Mouse (Mus musculus) heart, adult 11 months (tissue): ENCODE measurements around the gene Cfhr2.

Experiments used
- DNase-seq: peaks from one replicate; pipeline ENCODE4 v3.0.0; 2022

The Cfhr2 gene

DNA sequence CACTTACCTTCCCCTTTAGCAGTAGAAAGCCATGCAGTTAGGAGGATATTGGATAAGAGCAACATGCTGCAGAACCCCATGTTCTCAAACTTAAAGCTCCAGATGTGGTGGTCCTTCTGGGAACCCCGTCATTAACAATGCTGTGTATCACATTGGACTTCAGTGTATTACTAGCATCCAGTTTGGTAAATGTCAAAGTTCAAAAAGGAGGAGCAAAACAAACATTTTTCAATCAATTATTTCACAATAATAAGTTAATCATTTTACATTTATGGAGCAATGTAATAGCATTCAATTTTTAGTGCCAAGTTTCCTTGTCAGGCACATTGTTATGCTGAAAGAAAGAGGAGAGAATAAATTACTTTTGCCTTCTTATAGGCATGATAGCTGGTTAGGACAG is at the start of gene Cfhr2:
Gene Cfhr2 (minus strand): TSS at position 155 of the 400 bp plus-strand sequence.
- DNase-seq = no peak

DNA sequence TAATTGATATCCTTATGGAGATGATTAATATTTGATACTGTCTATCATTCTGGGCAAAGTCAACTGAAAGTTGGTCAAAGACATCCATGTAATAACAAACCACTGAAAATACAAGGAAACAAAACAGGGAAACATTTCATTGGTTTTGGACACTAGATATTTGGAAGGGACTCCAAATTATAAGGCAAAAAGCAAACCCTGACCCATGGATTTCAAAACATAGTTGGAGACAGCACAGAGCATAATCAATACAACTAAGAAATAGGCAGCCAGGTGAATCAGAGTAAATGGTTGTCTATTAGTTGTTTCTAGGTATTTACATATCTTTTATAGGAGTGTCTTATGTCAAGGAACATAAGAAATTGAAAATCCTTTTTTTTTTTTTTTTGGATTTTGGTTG is 5.2 kb upstream of the Cfhr2 start:
- no peak for DNase-seq

DNA sequence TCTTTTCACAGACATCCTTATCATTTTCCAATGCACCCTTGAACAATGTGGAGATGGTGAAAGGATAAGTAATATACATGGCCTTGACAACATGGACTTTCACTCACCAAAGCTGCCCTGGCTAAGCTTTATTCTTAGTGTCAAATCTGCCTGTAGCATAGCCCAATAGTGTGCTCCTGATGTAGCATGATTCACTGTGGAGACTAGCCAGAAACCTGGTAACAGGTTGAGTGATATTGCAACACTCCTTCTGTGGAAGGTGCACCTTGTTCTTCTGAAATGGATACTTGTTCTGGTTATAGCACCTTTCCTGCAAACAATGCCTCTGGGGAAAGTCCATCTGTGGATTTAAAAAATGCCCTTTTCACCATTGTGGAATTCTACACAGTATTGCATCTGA is 1.7 kb upstream of the Cfhr2 start:
- DNase-seq = peak; percentile 66

DNA sequence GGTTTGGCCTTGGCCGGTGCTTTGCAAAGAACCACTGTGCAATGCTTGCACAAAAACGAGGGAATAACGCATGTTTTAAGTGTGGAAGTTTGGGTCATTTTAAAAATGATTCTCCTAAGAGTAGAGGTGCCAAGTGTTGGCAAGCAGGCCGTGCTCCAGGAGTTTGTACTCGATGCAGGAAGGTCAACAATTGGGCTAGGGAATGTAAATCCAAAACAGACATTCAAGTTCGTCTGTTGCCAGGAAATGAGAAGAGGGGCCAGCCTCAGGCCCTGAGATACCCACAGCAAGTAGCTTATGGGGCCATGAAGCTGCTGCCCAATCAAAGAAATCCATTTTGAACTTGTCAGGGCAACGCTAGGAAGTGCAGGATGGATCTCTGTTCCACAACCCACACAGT is 18.8 kb downstream of the Cfhr2 start:
- DNase-seq = peak; percentile 78

DNA sequence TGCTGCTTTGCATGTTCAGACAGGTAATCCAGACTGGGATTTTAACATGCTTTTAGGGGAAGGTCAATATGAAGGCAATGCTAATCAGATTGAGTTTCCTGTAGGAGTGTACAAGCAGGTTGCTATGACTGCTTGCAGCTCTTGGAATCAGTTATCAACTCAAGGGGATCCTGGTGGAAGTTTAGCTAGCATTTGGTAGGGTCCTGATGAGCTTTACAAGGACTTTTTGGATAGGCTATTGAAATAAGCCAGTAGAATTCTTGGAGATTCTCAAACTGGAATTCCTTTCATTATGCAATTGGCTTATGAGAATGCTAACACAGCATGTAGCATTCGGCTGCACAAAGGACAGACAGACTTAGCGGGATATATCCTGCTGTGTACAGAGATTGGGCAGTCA is 19.2 kb downstream of the Cfhr2 start:
- no peak for DNase-seq

DNA sequence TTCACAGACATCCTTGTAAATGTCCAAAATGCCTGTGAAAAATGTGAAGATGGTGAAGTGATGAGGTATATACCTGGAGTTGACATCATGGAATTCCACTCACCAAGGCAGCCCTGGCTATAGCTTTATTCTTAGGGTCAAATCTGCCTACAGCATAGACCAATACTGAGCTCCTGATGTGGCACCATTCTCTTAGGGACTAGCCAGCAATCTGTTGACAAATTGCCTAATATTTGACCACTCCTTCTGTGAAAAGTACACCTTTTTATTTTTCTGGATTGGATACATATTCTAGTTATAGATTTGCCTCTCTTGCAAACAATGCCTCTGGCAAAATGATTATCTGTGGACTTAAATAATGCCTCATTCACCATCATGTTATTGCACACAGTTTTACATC is 49.9 kb downstream of the Cfhr2 start:
- no peak for DNase-seq

DNA sequence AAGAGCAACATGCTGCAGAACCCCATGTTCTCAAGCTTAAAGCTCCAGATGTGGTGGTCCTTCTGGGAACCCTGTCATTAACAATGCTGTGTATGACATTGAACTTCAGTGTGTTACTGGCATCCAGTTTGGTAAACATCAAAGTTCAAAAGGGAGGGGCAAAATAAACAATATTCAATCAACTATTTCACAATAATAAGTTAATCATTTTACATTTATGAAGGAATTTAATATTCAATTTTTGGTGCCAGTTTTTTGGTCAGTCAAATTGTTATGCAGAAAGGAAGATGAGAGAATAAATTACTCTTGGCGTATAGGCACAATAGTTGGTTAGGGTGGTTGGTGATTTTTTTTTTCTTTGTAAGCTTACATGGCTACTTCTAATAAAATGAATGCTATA is 77.4 kb downstream of the Cfhr2 start, which contains the start of gene Gm4788:
Gene Gm4788 (minus strand): TSS at position 101 of the 400 bp plus-strand sequence.
- DNase-seq = no peak

DNA sequence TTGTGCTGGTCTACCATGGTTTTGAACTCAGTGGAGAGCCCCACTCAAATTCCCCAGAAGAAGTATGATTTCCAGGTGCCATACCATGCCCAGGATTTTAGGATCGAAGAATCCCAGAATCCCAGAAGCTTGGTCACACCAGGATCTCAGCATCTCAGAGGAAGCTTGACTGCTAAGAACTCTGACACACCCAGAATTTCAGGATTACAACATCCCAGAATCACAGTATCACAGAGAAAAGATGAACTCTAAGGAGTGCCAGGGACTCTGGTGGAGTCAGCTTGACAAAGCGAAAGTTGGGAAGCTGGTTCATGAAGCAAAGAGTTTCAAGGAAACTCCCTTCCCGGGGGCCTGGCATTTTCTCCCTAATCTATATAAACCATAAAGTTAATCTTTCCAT is 88.6 kb downstream of the Cfhr2 start:
- peak; percentile 44 for DNase-seq
